Mouse (Mus musculus) midbrain, embryonic 16.5 days (tissue): ENCODE results near the gene Hist1h2bc. TPM values are rescaled to one million over a fixed set of nuclear protein-coding genes. Genes with fewer than 3 reads are reported as not detected.

Source experiments
- ATAC-seq: fragments of 200-750 bp; cut with Nextera tagmentation; 2 replicates; pipeline ENCODE4 v1.8.0; 2017; ENCODE audit warnings: moderate TSS enrichment
- H3K27ac ChIP-seq: fragments of 300-500 bp; sonication (generic); 2 replicates; pipeline ENCODE4 v1.5.1; 2014; ENCODE audit warnings: mild to moderate bottlenecking, low read length, mixed read lengths
- H3K27me3 ChIP-seq: fragments of 300-500 bp; sonication (generic); 2 replicates; pipeline ENCODE4 v1.6.1; 2014; ENCODE audit warnings: low read depth, low read length, mixed read lengths; ENCODE audit not compliant: control insufficient read depth, insufficient read depth
- H3K36me3 ChIP-seq: fragments of 300-500 bp; sonication (generic); 2 replicates; pipeline ENCODE4 v1.6.1; 2014; ENCODE audit warnings: mild to moderate bottlenecking, low read length, moderate library complexity, mixed read lengths; ENCODE audit not compliant: control insufficient read depth, insufficient read depth
- H3K4me1 ChIP-seq: fragments of 300-500 bp; sonication (generic); 2 replicates; pipeline ENCODE4 v1.6.1; 2014; ENCODE audit warnings: mild to moderate bottlenecking, low read length, mixed read lengths; ENCODE audit not compliant: control insufficient read depth, insufficient read depth
- H3K4me2 ChIP-seq: fragments of 300-500 bp; sonication (generic); 2 replicates; pipeline ENCODE4 v1.6.1; 2014; ENCODE audit warnings: mild to moderate bottlenecking, low read length, mixed read lengths
- H3K4me3 ChIP-seq: fragments of 300-500 bp; sonication (generic); 2 replicates; pipeline ENCODE4 v1.5.1; 2014; ENCODE audit warnings: low read depth, mild to moderate bottlenecking, low read length, moderate library complexity, mixed read lengths
- H3K9ac ChIP-seq: fragments of 300-500 bp; sonication (generic); 2 replicates; pipeline ENCODE4 v1.6.1; 2014; ENCODE audit warnings: low read depth, low read length, mixed read lengths
- H3K9me3 ChIP-seq: fragments of 300-500 bp; sonication (generic); replicated peaks from 2 replicates; pipeline ENCODE4 v1.6.1; 2014; ENCODE audit warnings: mild to moderate bottlenecking, low read length, mixed read lengths; ENCODE audit not compliant: control insufficient read depth, poor library complexity, severe bottlenecking
- WGBS: fragments of 180-500 bp; shearing (Covaris S2); extraction: QIAGEN DNeasy Blood & Tissue Kit; methylation state at CpG from one replicate; pipeline ENCODE4 v1.1.7; 2014; 5-methylcytosine and 5-hydroxymethylcytosine counted together
- microRNA-seq: library from miRNA; unstranded; fragments of <30 nt; microRNA quantifications from one replicate; pipeline ENCODE4, GENCODE M21; 2017
- polyA plus RNA-seq: library from polyadenylated mRNA; unstranded; fragments of >200 nt; fragmentation: Nextera tagmentation; extraction: Ambion mirVana; gene quantifications from 2 replicates; pipeline ENCODE4 v1.2.1, GENCODE M21; 2015

The Hist1h2bc gene
- polyA plus RNA-seq, 1 experiment from 2014 or later = 17.1 TPM

DNA sequence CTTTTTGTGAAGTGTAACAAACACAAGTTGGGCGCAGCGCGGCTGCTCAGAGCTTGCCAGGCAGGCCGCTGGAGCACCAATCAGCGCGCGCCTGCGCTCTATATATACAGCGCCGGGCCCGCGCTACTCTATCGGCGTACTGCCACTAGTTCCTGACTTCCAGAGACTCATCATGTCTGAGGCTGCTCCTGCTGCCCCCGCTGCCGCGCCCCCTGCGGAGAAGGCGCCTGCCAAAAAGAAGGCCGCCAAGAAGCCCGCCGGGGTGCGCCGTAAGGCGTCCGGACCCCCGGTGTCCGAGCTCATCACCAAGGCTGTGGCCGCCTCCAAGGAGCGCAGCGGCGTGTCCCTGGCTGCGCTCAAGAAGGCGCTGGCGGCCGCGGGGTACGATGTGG, 54.7 kb downstream of the Hist1h2bc start, which contains the start of gene Hist1h1c:
TSS of gene Hist1h1c (plus strand) at position 132 of the 392 bp plus-strand sequence.
- peak; percentile 95 for ATAC-seq
- WGBS = under 1% methylated on average over 29 of the region's 38 CpGs
- peak within 1 kb of the TSS; percentile 56 for H3K27ac ChIP-seq

DNA sequence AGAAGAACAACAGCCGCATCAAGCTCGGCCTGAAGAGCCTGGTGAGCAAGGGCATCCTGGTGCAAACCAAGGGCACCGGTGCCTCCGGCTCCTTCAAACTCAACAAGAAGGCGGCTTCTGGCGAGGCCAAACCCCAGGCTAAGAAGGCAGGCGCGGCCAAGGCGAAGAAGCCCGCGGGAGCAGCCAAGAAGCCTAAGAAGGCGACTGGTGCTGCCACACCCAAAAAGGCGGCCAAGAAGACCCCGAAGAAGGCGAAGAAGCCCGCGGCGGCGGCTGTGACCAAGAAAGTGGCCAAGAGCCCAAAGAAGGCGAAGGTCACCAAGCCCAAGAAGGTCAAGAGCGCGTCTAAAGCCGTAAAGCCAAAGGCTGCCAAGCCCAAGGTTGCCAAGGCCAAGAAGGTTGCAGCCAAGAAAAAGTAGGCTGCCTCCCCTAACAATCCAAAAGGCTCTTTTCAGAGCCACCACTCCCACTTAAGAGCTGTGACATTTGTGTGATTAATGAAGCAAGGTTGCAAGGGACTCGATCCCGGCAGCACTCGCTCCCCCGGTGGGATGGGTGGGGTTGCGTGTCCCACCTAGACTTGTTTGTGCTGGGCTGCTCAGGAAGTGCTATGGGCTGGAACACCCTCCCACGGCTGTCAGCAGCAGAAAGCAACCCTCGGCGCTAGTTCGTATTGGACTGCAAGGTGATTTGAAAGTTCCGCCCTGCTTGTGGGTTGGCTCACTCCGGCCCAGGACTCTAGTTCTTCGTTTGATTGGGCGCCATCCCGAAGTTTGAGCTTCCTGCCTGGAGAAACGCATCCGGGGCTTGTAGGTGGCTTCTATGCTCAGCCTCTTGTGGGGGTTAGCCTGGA, 55.3 kb downstream of the Hist1h2bc start:
- H3K27me3 ChIP-seq = no peaks in the 10 kb centered on the region
- H3K36me3 ChIP-seq = no peaks in the 10 kb centered on the region
- peak overlapping the region; percentile 95 for H3K4me2 ChIP-seq
- peak overlapping the region; percentile 56 for H3K27ac ChIP-seq
- ATAC-seq = peak; percentile 93
- no peaks in the 10 kb centered on the region for H3K9me3 ChIP-seq
- under 1% methylated on average over 39 of the region's 39 CpGs for WGBS
- peak overlapping the region; percentile 60 for H3K9ac ChIP-seq
- H3K4me3 ChIP-seq = peak overlapping the region; percentile 55
- H3K4me1 ChIP-seq = peaks cover 17% of the 10 kb centered on the region

More for the DNA sequence above, 54.7 kb downstream of the Hist1h2bc start, which contains the start of gene Hist1h1c:
- no peaks in the 10 kb centered on the region for H3K36me3 ChIP-seq
- peak within 1 kb of the TSS; percentile 60 for H3K9ac ChIP-seq
- H3K4me3 ChIP-seq = peak within 1 kb of the TSS; percentile 55
- no peaks in the 10 kb centered on the region for H3K9me3 ChIP-seq
- peak within 1 kb of the TSS; percentile 95 for H3K4me2 ChIP-seq
- H3K4me1 ChIP-seq = peaks cover 17% of the 10 kb centered on the region
- no peaks in the 10 kb centered on the region for H3K27me3 ChIP-seq

DNA sequence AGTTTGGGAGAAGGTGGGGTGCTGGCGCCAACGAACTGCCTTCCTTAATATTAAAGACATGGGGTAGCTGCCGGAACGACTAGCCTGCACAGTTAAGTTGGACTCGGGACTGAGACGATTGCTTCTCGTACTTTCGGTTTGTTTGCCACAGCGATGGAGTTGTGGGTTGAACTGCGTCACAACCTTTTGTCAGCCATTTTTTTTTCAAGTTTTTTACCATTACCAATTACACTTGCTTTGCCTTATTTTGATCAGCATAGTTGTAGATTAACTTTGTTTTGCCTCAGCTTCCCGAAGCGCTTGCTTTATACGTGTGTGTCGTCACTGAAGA, 55.9 kb downstream of the Hist1h2bc start:
- Histone ChIP-seq H3K4me3 (peak overlapping the region; percentile 55), H3K36me3 (no peaks in the 10 kb centered on the region), H3K9me3 (no peaks in the 10 kb centered on the region), H3K9ac (peak overlapping the region; percentile 45; the same call in 1 of the 2 replicates), H3K27me3 (no peaks in the 10 kb centered on the region), H3K4me1 (peaks cover 17% of the 10 kb centered on the region), H3K4me2 (peak overlapping the region; percentile 95), H3K27ac (peak overlapping the region; percentile 56)
- no peak for ATAC-seq
- WGBS = under 1% methylated on average over 14 of the region's 14 CpGs

DNA sequence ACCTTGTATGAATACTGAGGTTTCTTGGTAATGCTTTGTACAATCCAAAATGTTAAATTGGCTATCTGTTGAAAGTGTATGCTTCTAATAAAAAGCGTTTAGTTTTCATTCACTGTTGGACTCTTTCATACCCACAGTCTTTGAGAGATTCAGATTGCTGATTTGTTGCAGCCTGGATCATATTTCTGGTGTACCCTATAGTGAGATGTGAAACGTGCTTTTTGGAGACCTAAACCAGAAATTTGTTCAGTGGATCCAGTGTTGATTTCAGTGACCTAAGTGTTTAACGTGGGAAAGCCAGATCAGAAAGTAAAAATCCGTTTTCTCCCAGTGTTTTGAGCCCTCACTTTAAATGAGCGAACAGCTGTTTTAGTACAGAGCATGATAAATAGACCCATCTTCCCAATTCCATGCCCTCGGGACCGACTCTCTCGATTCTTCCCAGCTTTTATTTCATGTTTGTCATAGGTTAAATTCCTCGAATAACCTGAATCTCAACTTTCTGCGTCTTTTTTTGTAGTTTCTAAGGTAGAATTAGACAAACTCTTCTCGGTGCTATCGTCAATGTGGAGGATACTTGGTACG, 56.3 kb downstream of the Hist1h2bc start:
- peak overlapping the region; percentile 56 for H3K27ac ChIP-seq
- peak overlapping the region; percentile 55 for H3K4me3 ChIP-seq
- ATAC-seq = no peak
- 41% methylated on average over 13 of the region's 13 CpGs for WGBS
- H3K36me3 ChIP-seq = no peaks in the 10 kb centered on the region
- H3K4me1 ChIP-seq = peaks cover 17% of the 10 kb centered on the region
- H3K27me3 ChIP-seq = no peaks in the 10 kb centered on the region
- H3K4me2 ChIP-seq = peak overlapping the region; percentile 95
- no peaks in the 10 kb centered on the region for H3K9me3 ChIP-seq
- H3K9ac ChIP-seq = peak overlapping the region; percentile 45; the same call in 1 of the 2 replicates

DNA sequence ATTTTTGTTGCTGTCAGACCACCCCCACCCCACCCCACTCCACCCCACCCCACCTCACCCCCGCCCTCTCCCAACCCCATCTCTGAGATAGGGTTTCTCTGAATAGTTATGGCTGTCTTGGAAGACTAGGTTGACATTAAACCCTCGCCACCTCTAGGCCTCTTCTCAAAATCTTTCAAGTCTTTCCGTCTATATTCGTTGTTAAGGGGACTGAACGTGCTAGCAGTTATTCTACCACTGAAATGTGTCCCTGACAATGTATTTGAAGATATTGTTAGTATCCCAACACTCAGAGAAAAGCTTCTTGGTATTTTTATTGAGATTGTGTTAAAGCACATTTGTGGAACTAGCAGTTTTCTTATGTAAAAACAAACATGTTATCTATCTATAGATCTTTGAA, 56.9 kb downstream of the Hist1h2bc start:
- H3K9me3 ChIP-seq = no peaks in the 10 kb centered on the region
- no peak overlapping the region for H3K4me2 ChIP-seq
- no peak for ATAC-seq
- H3K4me3 ChIP-seq = no peak overlapping the region
- WGBS = 60% methylated on average over 5 of the region's 5 CpGs
- H3K27ac ChIP-seq = no peak overlapping the region
- peaks cover 17% of the 10 kb centered on the region for H3K4me1 ChIP-seq
- no peaks in the 10 kb centered on the region for H3K36me3 ChIP-seq
- no peaks in the 10 kb centered on the region for H3K27me3 ChIP-seq
- H3K9ac ChIP-seq = no peak overlapping the region

DNA sequence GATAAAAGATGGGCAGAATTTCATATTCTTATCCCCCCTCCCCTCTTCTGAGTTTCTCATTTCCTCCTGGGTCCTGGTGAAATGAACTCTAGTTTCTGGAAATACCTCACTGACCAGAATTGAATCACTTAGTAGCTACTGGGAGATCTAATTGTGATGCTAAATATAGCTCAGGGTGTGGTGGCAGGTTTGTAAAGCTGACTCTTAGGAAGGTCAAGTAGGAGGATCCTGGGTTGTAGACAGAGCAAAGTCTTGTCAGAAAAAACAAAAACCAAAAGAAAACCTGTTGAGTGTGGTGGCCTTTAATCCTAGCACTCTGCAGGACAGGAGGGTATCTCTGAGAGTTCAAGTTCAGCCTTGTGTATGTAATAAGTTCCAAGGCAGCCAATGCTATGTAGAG, 58.0 kb downstream of the Hist1h2bc start:
- no peak overlapping the region for H3K4me3 ChIP-seq
- H3K9me3 ChIP-seq = no peaks in the 10 kb centered on the region
- no peak overlapping the region for H3K4me2 ChIP-seq
- H3K9ac ChIP-seq = no peak overlapping the region
- ATAC-seq = no peak
- H3K27ac ChIP-seq = no peak overlapping the region
- H3K27me3 ChIP-seq = no peaks in the 10 kb centered on the region
- no peaks in the 10 kb centered on the region for H3K36me3 ChIP-seq
- H3K4me1 ChIP-seq = peaks cover 17% of the 10 kb centered on the region

Small RNA genes lying within 50 kb of the gene (microRNA-seq; reads per million reads assigned to microRNA genes)
- not detected for gene Gm44350

Other genes with a start within 250 kb of the Hist1h2bc start
- gene Btn1a1, start 218.3 kb upstream of the Hist1h2bc start, polyA plus RNA-seq = 0.10 and 0.31 TPM in 2 replicates
- gene Btn2a2, start 195.3 kb upstream of the Hist1h2bc start, polyA plus RNA-seq = 0.15 TPM in 1 of 2 replicates, not detected in the other
- gene Hist1h4h, start 153.1 kb upstream of the Hist1h2bc start, polyA plus RNA-seq = 1.5 and 3.0 TPM in 2 replicates
- gene Hist1h2af, start 150.3 kb upstream of the Hist1h2bc start, polyA plus RNA-seq = not detected in 2 replicates
- gene Hist1h3g, start 148.8 kb upstream of the Hist1h2bc start, polyA plus RNA-seq = not detected in 2 replicates
- gene Hist1h2bh, start 140.8 kb upstream of the Hist1h2bc start, polyA plus RNA-seq = 0.27 TPM in 1 of 2 replicates, not detected in the other
- gene Hist1h3f, start 140.1 kb upstream of the Hist1h2bc start, polyA plus RNA-seq = not detected in 2 replicates
- not detected in 2 replicates for gene Hist1h4f, start 132.6 kb upstream of the Hist1h2bc start, polyA plus RNA-seq
- 0.07 TPM in 1 of 2 replicates, not detected in the other for gene Hist1h1d, start 130.9 kb upstream of the Hist1h2bc start, polyA plus RNA-seq
- gene Hist1h3e, start 121.8 kb upstream of the Hist1h2bc start, polyA plus RNA-seq = 1.0 and 1.4 TPM in 2 replicates
- gene Hist1h2ae, start 113.0 kb upstream of the Hist1h2bc start, polyA plus RNA-seq = 7.7 and 11.6 TPM in 2 replicates
- 0.36 and 0.86 TPM in 2 replicates for gene Hist1h2bg, start 112.8 kb upstream of the Hist1h2bc start, polyA plus RNA-seq
- gene Hist1h2bf, start 110.0 kb upstream of the Hist1h2bc start, polyA plus RNA-seq = not detected in 2 replicates
- gene Hist1h2ad, start 109.8 kb upstream of the Hist1h2bc start, polyA plus RNA-seq = not detected in 2 replicates
- gene Hist1h3d, start 108.4 kb upstream of the Hist1h2bc start, polyA plus RNA-seq = 0.53 and 0.60 TPM in 2 replicates
- gene Hist1h4d, start 102.6 kb upstream of the Hist1h2bc start, polyA plus RNA-seq = 21.8 and 27.6 TPM in 2 replicates
- gene Hist1h2be, start 63.1 kb upstream of the Hist1h2bc start, polyA plus RNA-seq = 1.0 and 1.4 TPM in 2 replicates
- 3.3 and 4.4 TPM in 2 replicates for gene Hist1h1e, start 61.6 kb upstream of the Hist1h2bc start, polyA plus RNA-seq
- 0.23 and 0.32 TPM in 2 replicates for gene Hist1h2ac, start 251 bp upstream of the Hist1h2bc start, polyA plus RNA-seq
- gene Hist1h1t, start 11.6 kb downstream of the Hist1h2bc start, polyA plus RNA-seq = not detected in 2 replicates
- 1.8 and 3.2 TPM in 2 replicates for gene Hist1h4c, start 14.3 kb downstream of the Hist1h2bc start, polyA plus RNA-seq
- 2.8 and 3.8 TPM in 2 replicates for gene Hfe, start 26.7 kb downstream of the Hist1h2bc start, polyA plus RNA-seq
- 7.1 and 8.7 TPM in 2 replicates for gene Hist1h1c, start 54.6 kb downstream of the Hist1h2bc start, polyA plus RNA-seq
- gene Hist1h3c, start 61.4 kb downstream of the Hist1h2bc start, polyA plus RNA-seq = 0.76 TPM in 1 of 2 replicates, not detected in the other
- gene Hist1h2bb, start 62.5 kb downstream of the Hist1h2bc start, polyA plus RNA-seq = not detected in 2 replicates
- gene Hist1h2ab, start 66.9 kb downstream of the Hist1h2bc start, polyA plus RNA-seq = 1.1 and 6.2 TPM in 2 replicates
- gene Hist1h3b, start 68.1 kb downstream of the Hist1h2bc start, polyA plus RNA-seq = 0.89 and 1.1 TPM in 2 replicates
- 0.98 and 1.8 TPM in 2 replicates for gene Hist1h4b, start 72.8 kb downstream of the Hist1h2bc start, polyA plus RNA-seq
- 0.47 and 0.72 TPM in 2 replicates for gene Hist1h4a, start 77.0 kb downstream of the Hist1h2bc start, polyA plus RNA-seq
- gene Hist1h3a, start 78.2 kb downstream of the Hist1h2bc start, polyA plus RNA-seq = 0.40 and 0.68 TPM in 2 replicates
- gene Hist1h1a, start 79.5 kb downstream of the Hist1h2bc start, polyA plus RNA-seq = 0.30 TPM in 1 of 2 replicates, not detected in the other
- gene Trim38, start 85.7 kb downstream of the Hist1h2bc start, polyA plus RNA-seq = not detected in 2 replicates
- not detected in 2 replicates for gene Slc17a2, start 122.8 kb downstream of the Hist1h2bc start, polyA plus RNA-seq
- gene Slc17a3, start 155.2 kb downstream of the Hist1h2bc start, polyA plus RNA-seq = not detected in 2 replicates
- gene Slc17a1, start 183.6 kb downstream of the Hist1h2bc start, polyA plus RNA-seq = not detected in 2 replicates
- not detected in 2 replicates for gene Slc17a4, start 230.8 kb downstream of the Hist1h2bc start, polyA plus RNA-seq
- gene Hist1h2ba, start 250.0 kb downstream of the Hist1h2bc start, polyA plus RNA-seq = not detected in 2 replicates